Mouse (Mus musculus) thymus, postnatal 10 days (tissue): ENCODE measurements at regions not wholly inside any gene's neighbourhood (a gene's known extent, or its start where the extent isn't known, plus 50 kb on each side); places are given as distances from the start of the nearest gene placed in this dataset.
"Not testable (repeated sequence)": the region's sequence is repeated elsewhere in the genome, so short reads cannot be mapped to it uniquely, and the experiment has no call there.

Source experiments
- DNase-seq, 2 experiments: peaks; one replicate each; pipeline ENCODE4 v3.0.0; 2021; ENCODE audit warnings: low spot score in 2 of 2

GRCm38 (mm10) chr16:30686536-30686935 lies 87.0 kb downstream of the Fam43a start:
- no peak for DNase-seq

- no peak for DNase-seq
These were observed 87.7 kb downstream of the Fam43a start for GRCm38 (mm10) chr16:30687225-30687624.

GRCm38 (mm10) chr16:30687682-30688081 lies 88.2 kb downstream of the Fam43a start:
- no peak for DNase-seq

GRCm38 (mm10) chr16:30690531-30690930 lies 91.0 kb downstream of the Fam43a start:
- no peak for DNase-seq

GRCm38 (mm10) chr16:30691964-30692363 lies 92.4 kb downstream of the Fam43a start:
- no peak for DNase-seq

GRCm38 (mm10) chr16:30692541-30693141 lies 93.1 kb downstream of the Fam43a start:
- no peak for DNase-seq

GRCm38 (mm10) chr16:30693206-30693605 lies 93.7 kb downstream of the Fam43a start:
- no peak for DNase-seq

GRCm38 (mm10) chr16:30693839-30694527 lies 94.5 kb downstream of the Fam43a start:
- no peak for DNase-seq

- no peak for DNase-seq
These were observed 96.2 kb downstream of the Fam43a start for GRCm38 (mm10) chr16:30695691-30696090.

- no peak for DNase-seq
These were observed 97.7 kb downstream of the Fam43a start for GRCm38 (mm10) chr16:30697209-30697608.

- DNase-seq = no peak
These were observed 98.3 kb downstream of the Fam43a start for GRCm38 (mm10) chr16:30697806-30698205.

GRCm38 (mm10) chr16:30703831-30704230 lies 104.3 kb downstream of the Fam43a start:
- DNase-seq = no peak

GRCm38 (mm10) chr16:30709501-30709900 lies 110.0 kb downstream of the Fam43a start:
- no peak for DNase-seq

- no peak for DNase-seq
These were observed 110.5 kb downstream of the Fam43a start for GRCm38 (mm10) chr16:30709975-30710374.

GRCm38 (mm10) chr16:30712570-30712969 lies 113.0 kb downstream of the Fam43a start:
- no peak for DNase-seq

GRCm38 (mm10) chr16:30717577-30717976 lies 118.1 kb downstream of the Fam43a start:
- DNase-seq = not testable (repeated sequence)

GRCm38 (mm10) chr16:30720791-30721190 lies 121.3 kb downstream of the Fam43a start:
- DNase-seq = no peak

- DNase-seq = no peak
These were observed 121.7 kb downstream of the Fam43a start for GRCm38 (mm10) chr16:30721223-30721622.

GRCm38 (mm10) chr16:30722372-30722771 lies 122.8 kb downstream of the Fam43a start:
- peak; percentile 9 for DNase-seq

- no peak for DNase-seq
These were observed 125.1 kb downstream of the Fam43a start for GRCm38 (mm10) chr16:30724591-30724990.

GRCm38 (mm10) chr16:30732770-30733415 lies 133.4 kb downstream of the Fam43a start:
- DNase-seq = no peak

- no peak for DNase-seq
These were observed 134.0 kb downstream of the Fam43a start for GRCm38 (mm10) chr16:30733478-30733877.

GRCm38 (mm10) chr16:30735360-30735759 lies 135.8 kb downstream of the Fam43a start:
- DNase-seq = no peak
